Mouse (Mus musculus): Measurements from ENCODE around the gene Olfr118.
"Not testable (repeated sequence)": the region's sequence is repeated elsewhere in the genome, so short reads cannot be mapped to it uniquely, and the experiment has no call there.

The Olfr118 gene

GRCm38 (mm10) chr17:37666688-37667087 lies at the start of gene Olfr118:
Gene Olfr118, plus strand, starts transcription at chr17:37666988.
- no peak for DNase-seq (ENCODE audit: low spot score)

- no peak for DNase-seq (ENCODE audit: low spot score)
These were observed 39.8 kb upstream of the Olfr118 start, which contains the start of the genes Olfr115 and Olfr116 for GRCm38 (mm10) chr17:37627009-37627408. Gene Olfr115, minus strand, starts transcription at chr17:37627109. Gene Olfr116, minus strand, starts transcription at chr17:37627199.

DNA sequence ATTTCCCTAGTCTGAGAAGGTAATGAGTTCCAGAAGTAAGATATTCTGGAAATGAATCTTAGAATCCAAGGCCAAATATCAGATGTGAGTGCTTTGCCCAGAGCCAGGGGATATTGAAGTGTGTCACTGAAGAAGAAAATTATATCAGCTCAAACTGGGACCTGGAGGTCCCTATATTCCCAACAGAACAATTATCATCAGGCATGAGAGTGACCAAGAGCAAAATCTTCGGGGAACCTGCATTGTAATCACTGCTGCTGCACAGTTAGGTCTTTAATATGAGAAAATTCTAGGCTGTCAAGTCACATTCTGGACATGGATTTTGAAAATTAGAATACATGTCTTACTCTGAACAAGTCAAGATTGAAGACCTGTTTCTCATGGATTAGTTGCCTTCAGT lies 3.1 kb upstream of the Olfr118 start, which contains the start of gene Olfr117:
TSS of gene Olfr117 (minus strand) at position 101 of the 400 bp plus-strand sequence.
- no peak for DNase-seq (ENCODE audit: low spot score)

DNA sequence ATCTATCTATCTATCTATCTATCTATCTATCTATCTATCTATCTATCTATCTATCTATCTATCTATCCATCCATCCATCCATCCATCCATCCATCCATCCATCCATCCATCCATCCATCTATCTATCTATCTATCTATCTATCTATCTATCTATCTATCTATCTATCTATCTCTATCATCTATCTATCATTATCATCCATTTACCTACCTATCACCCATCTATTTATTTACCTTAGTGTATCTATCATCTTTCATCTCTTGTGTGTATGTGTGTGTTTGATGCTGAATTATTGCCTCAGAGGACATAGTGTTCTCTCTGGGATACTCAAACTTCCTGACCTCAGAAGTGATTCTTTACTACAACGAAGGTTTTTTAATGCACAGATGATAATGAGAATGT lies 29.5 kb downstream of the Olfr118 start, which contains the start of gene Olfr119:
TSS of gene Olfr119 (plus strand) at position 301 of the 400 bp plus-strand sequence.
- not testable (repeated sequence) for DNase-seq (ENCODE audit: low spot score)

GRCm38 (mm10) chr17:37721508-37721907 lies 54.7 kb downstream of the Olfr118 start, which contains the start of gene Olfr120:
Gene Olfr120, plus strand, starts transcription at chr17:37721808.
- no peak for DNase-seq (ENCODE audit: low spot score)
